Mouse (Mus musculus) intestine, embryonic 15.5 days (tissue): ENCODE measurements at regions not wholly inside any gene's neighbourhood (a gene's known extent, or its start where the extent isn't known, plus 50 kb on each side); places are given as distances from the start of the nearest gene placed in this dataset.

Experiments
- ATAC-seq: fragments of 200-750 bp; cut with Nextera tagmentation; 2 replicates; pipeline ENCODE4 v1.8.0; 2017; ENCODE audit warnings: moderate TSS enrichment, moderate library complexity
- H3K27ac ChIP-seq: fragments of 300-500 bp; sonication (generic); 2 replicates; pipeline ENCODE4 v1.5.1; 2015; ENCODE audit warnings: mild to moderate bottlenecking, inconsistent platforms
- H3K27me3 ChIP-seq: fragments of 300-500 bp; sonication (generic); replicated peaks from 2 replicates; pipeline ENCODE4 v1.6.1; 2015; ENCODE audit warnings: inconsistent platforms
- H3K36me3 ChIP-seq: fragments of 300-500 bp; sonication (generic); 2 replicates; pipeline ENCODE4 v1.6.1; 2015; ENCODE audit warnings: inconsistent platforms
- H3K4me1 ChIP-seq: fragments of 300-500 bp; sonication (generic); replicated peaks from 2 replicates; pipeline ENCODE4 v1.6.1; 2015; ENCODE audit warnings: inconsistent platforms
- H3K4me2 ChIP-seq: fragments of 300-500 bp; sonication (generic); replicated peaks from 2 replicates; pipeline ENCODE4 v1.6.1; 2015; ENCODE audit warnings: mild to moderate bottlenecking, inconsistent platforms
- H3K4me3 ChIP-seq: fragments of 300-500 bp; sonication (generic); replicated peaks from 2 replicates; pipeline ENCODE4 v1.5.1; 2015; ENCODE audit warnings: inconsistent platforms
- H3K9ac ChIP-seq: fragments of 300-500 bp; sonication (generic); 2 replicates; pipeline ENCODE4 v1.6.1; 2015; ENCODE audit warnings: inconsistent platforms
- H3K9me3 ChIP-seq: fragments of 300-500 bp; sonication (generic); 2 replicates; pipeline ENCODE4 v1.6.1; 2016; ENCODE audit warnings: inconsistent platforms
- WGBS: fragments of 180-500 bp; shearing (Covaris S2); methylation state at CpG from one replicate; pipeline ENCODE4 v1.1.7; 2015; 5-methylcytosine and 5-hydroxymethylcytosine counted together

- no peak overlapping the region for H3K27ac ChIP-seq
- H3K4me3 ChIP-seq, result no peak overlapping the region
- no peaks in the 10 kb centered on the region for H3K4me1 ChIP-seq
- no peak for ATAC-seq
- H3K27me3 ChIP-seq, result no peaks in the 10 kb centered on the region
- H3K9ac ChIP-seq, result no peak overlapping the region
- H3K36me3 ChIP-seq, result no peaks in the 10 kb centered on the region
- H3K9me3 ChIP-seq, result no peaks in the 10 kb centered on the region
- H3K4me2 ChIP-seq, result no peak overlapping the region
Observed at GRCm38 (mm10) chr1:92386752-92387151, 86.9 kb downstream of the Ndufa10 start.

DNA sequence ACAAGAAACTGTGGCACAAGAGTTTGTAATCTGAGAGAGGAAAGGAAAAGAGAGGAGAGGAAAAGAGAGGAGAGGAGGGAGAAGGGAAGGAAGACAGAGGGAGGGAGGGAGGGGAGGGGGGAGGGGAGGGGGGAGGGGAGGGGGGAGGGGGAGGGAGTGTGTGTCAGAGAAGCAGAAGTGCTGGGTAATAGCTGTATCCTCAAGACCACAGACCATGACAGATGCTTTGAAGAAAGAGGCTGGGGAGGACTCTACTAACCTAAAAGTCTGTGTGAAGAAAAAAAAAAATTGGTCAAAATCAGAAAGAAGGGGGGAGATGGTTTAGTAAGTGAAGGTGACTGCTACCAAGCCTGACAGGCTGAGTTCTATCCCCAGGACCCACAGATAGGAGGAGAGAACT lies 88.7 kb downstream of the Ndufa10 start:
- no peaks in the 10 kb centered on the region for H3K27me3 ChIP-seq
- ATAC-seq, result no peak
- no peaks in the 10 kb centered on the region for H3K36me3 ChIP-seq
- H3K4me1 ChIP-seq, result no peaks in the 10 kb centered on the region
- H3K9ac ChIP-seq, result no peak overlapping the region
- H3K9me3 ChIP-seq, result no peaks in the 10 kb centered on the region
- no peak overlapping the region for H3K4me3 ChIP-seq
- no peak overlapping the region for H3K27ac ChIP-seq
- H3K4me2 ChIP-seq, result no peak overlapping the region

DNA sequence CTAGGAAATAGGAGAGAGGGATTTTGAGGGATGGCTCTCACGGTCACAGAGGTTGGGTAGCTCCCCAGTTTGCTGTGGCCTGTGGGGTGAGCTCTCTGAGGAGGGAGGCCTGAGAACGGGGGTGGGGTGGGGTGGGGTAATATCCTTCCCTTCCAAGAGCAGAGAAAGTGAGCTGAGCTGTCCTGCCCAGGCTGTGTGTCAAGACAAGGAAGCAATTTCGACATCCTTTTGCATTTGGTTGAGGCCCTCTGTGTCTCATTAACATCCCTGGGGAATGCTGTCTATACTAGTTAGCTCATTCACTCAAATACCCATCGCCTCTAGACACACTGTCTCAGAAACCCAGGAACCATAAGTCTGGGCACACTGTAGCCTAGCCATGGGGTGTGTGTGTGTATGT lies 89.9 kb downstream of the Ndufa10 start:
- no peak overlapping the region for H3K9ac ChIP-seq

GRCm38 (mm10) chr1:92379510-92379886 lies 94.2 kb downstream of the Ndufa10 start:
- no peak for ATAC-seq
- H3K9ac ChIP-seq, result no peak overlapping the region
- no peak overlapping the region for H3K4me3 ChIP-seq
- H3K36me3 ChIP-seq, result no peaks in the 10 kb centered on the region
- WGBS, result 55% methylated on average over 3 of the region's 3 CpGs
- H3K4me1 ChIP-seq, result peaks cover 13% of the 10 kb centered on the region; the same call in 1 of the 2 replicates
- H3K27me3 ChIP-seq, result no peaks in the 10 kb centered on the region
- no peaks in the 10 kb centered on the region for H3K9me3 ChIP-seq
- H3K4me2 ChIP-seq, result no peak overlapping the region
- H3K27ac ChIP-seq, result peak overlapping the region; percentile 49

More for the DNA sequence above, 89.9 kb downstream of the Ndufa10 start:
- H3K4me1 ChIP-seq, result peaks cover 9% of the 10 kb centered on the region; the same call in 1 of the 2 replicates
- H3K27ac ChIP-seq, result no peak overlapping the region
- H3K4me2 ChIP-seq, result no peak overlapping the region
- H3K9me3 ChIP-seq, result no peaks in the 10 kb centered on the region
- H3K27me3 ChIP-seq, result no peaks in the 10 kb centered on the region
- no peak overlapping the region for H3K4me3 ChIP-seq
- H3K36me3 ChIP-seq, result no peaks in the 10 kb centered on the region
- 68% methylated on average over 4 of the region's 4 CpGs for WGBS
- no peak for ATAC-seq

GRCm38 (mm10) chr1:92378741-92379509 lies 94.7 kb downstream of the Ndufa10 start:
- no peaks in the 10 kb centered on the region for H3K9me3 ChIP-seq
- WGBS, result 52% methylated on average over 8 of the region's 8 CpGs
- peak; percentile 88 for ATAC-seq
- H3K27me3 ChIP-seq, result no peaks in the 10 kb centered on the region
- H3K4me2 ChIP-seq, result no peak overlapping the region
- no peak overlapping the region for H3K4me3 ChIP-seq
- no peaks in the 10 kb centered on the region for H3K36me3 ChIP-seq
- H3K27ac ChIP-seq, result peak overlapping the region; percentile 49
- H3K4me1 ChIP-seq, result peaks cover 13% of the 10 kb centered on the region; the same call in 1 of the 2 replicates
- no peak overlapping the region for H3K9ac ChIP-seq

DNA sequence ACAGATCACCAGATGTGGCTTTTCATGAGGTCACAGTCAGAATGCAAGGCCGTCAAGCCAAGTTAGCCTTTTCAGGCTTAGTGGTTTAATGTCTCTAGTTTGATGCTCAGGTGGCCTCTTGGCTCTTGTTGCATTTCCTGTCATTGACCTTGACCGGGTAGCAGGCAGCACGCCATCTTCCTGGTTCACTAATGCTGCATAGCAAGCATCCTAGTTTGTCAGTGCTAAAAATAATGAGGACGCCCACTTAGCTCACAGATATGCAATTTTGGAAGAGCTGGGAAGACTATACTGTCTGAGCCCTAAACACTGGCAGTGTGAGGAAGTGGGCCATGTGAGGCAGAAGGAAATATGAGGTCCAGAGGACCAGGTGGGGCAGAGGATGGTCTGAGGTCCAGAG lies 97.2 kb downstream of the Ndufa10 start:
- Histone ChIP-seq H3K27ac (no peak overlapping the region), H3K4me3 (no peak overlapping the region), H3K36me3 (no peaks in the 10 kb centered on the region), H3K9ac (no peak overlapping the region), H3K4me1 (peaks cover 13% of the 10 kb centered on the region; the same call in 1 of the 2 replicates), H3K27me3 (no peaks in the 10 kb centered on the region), H3K9me3 (no peaks in the 10 kb centered on the region), H3K4me2 (no peak overlapping the region)
- WGBS, result 65% methylated on average over 4 of the region's 4 CpGs
- no peak for ATAC-seq

DNA sequence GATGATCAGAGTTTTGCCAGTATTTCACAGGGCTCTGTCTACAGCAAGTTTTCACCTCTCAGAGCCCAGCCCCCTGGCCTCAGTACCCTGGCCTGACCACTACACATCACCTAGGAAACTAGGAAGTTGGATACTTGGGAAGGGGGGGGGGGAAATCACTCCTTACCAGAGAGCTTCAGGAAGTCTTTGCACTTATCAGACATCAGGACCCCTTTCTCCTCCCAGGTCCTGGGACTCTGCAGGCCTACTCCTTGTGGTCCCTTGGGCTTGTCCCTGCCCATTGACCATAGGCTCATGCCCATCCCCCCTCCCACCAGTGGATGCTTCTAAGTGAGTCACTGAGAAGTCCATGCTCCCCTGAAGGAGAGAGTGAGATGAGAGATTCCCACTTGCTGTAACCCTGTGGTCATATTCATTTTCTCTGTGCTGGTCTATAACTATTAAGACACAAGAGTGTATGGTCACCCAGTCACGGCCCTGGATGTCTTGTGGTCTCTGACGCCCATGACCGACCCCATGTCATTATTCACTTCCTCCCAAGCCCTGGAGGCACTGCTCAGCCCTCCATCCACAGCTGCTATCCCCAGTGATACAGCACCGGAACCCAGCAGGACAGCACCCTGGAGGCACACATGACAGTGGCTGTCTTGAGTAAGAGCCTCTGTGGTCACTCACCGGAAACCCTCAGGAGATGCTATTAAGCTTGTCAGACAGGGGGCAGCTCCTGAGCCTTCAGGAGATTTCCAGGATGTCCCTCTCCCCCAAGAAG lies 101.3 kb downstream of the Ndufa10 start:
- H3K9me3 ChIP-seq, result no peaks in the 10 kb centered on the region
- no peak overlapping the region for H3K9ac ChIP-seq
- H3K36me3 ChIP-seq, result no peaks in the 10 kb centered on the region
- H3K27ac ChIP-seq, result no peak overlapping the region
- H3K4me3 ChIP-seq, result no peak overlapping the region
- WGBS, result 80% methylated on average over 5 of the region's 5 CpGs
- no peak overlapping the region for H3K4me2 ChIP-seq
- peaks cover 4% of the 10 kb centered on the region; the same call in 1 of the 2 replicates for H3K4me1 ChIP-seq
- no peaks in the 10 kb centered on the region for H3K27me3 ChIP-seq
- ATAC-seq, result no peak

- Histone ChIP-seq H3K27ac (no peak overlapping the region), H3K4me3 (no peak overlapping the region), H3K36me3 (no peaks in the 10 kb centered on the region), H3K4me2 (peak overlapping the region; percentile 23; the same call in 1 of the 2 replicates), H3K9ac (no peak overlapping the region), H3K9me3 (no peaks in the 10 kb centered on the region), H3K27me3 (no peaks in the 10 kb centered on the region), H3K4me1 (peaks cover 4% of the 10 kb centered on the region; the same call in 1 of the 2 replicates)
- ATAC-seq, result peak; percentile 55; the same call in 1 of the 2 replicates
- WGBS, result 42% methylated on average over 11 of the region's 11 CpGs
Observed at GRCm38 (mm10) chr1:92371357-92371981, 102.2 kb downstream of the Ndufa10 start.

DNA sequence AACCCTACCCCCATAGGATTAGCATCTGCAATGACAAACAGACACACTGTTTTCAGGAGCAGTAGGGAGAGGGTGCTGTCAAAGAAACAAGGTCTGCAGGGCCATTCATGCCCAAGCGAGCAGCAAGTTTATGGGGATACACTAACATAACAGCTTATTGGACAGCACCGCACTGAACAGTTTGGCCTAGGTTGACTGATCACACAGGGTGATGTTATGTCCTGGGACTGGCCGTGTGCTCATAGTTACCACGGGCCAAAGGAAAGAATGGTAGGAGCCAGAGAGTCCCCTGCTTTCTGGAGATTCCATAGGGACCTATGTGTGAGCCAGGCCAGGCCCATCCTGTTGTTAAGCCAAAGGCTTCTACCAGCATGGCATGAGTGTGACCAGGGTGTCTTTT lies 102.8 kb downstream of the Ndufa10 start:
- Histone ChIP-seq H3K36me3 (no peaks in the 10 kb centered on the region), H3K9ac (no peak overlapping the region), H3K4me2 (no peak overlapping the region), H3K27ac (no peak overlapping the region), H3K27me3 (no peaks in the 10 kb centered on the region), H3K4me3 (no peak overlapping the region), H3K9me3 (no peaks in the 10 kb centered on the region), H3K4me1 (no peaks in the 10 kb centered on the region; the same call in 1 of the 2 replicates)
- WGBS, result 86% methylated on average over 4 of the region's 4 CpGs
- ATAC-seq, result no peak

- no peak overlapping the region for H3K9ac ChIP-seq
- no peaks in the 10 kb centered on the region; the same call in 1 of the 2 replicates for H3K4me1 ChIP-seq
- no peak overlapping the region for H3K4me3 ChIP-seq
- no peak for ATAC-seq
- H3K27ac ChIP-seq, result no peak overlapping the region
- H3K36me3 ChIP-seq, result no peaks in the 10 kb centered on the region
- 88% methylated on average over 5 of the region's 5 CpGs for WGBS
- H3K4me2 ChIP-seq, result no peak overlapping the region
- no peaks in the 10 kb centered on the region for H3K27me3 ChIP-seq
- H3K9me3 ChIP-seq, result no peaks in the 10 kb centered on the region
Observed at GRCm38 (mm10) chr1:92369972-92370371, 103.7 kb downstream of the Ndufa10 start.

GRCm38 (mm10) chr1:92366249-92366648 lies 107.4 kb downstream of the Ndufa10 start:
- ATAC-seq, result no peak
- H3K4me1 ChIP-seq, result no peaks in the 10 kb centered on the region; the same call in 1 of the 2 replicates
- no peak overlapping the region for H3K9ac ChIP-seq
- no peak overlapping the region for H3K4me3 ChIP-seq
- H3K9me3 ChIP-seq, result no peaks in the 10 kb centered on the region
- WGBS, result 71% methylated on average over 5 of the region's 5 CpGs
- no peaks in the 10 kb centered on the region for H3K36me3 ChIP-seq
- H3K4me2 ChIP-seq, result no peak overlapping the region
- no peak overlapping the region for H3K27ac ChIP-seq
- H3K27me3 ChIP-seq, result no peaks in the 10 kb centered on the region

- WGBS, result 85% methylated on average over 4 of the region's 4 CpGs
- no peak overlapping the region for H3K4me2 ChIP-seq
- H3K4me1 ChIP-seq, result no peaks in the 10 kb centered on the region
- H3K9ac ChIP-seq, result no peak overlapping the region
- no peak overlapping the region for H3K4me3 ChIP-seq
- H3K36me3 ChIP-seq, result no peaks in the 10 kb centered on the region
- no peaks in the 10 kb centered on the region for H3K9me3 ChIP-seq
- no peak overlapping the region for H3K27ac ChIP-seq
- H3K27me3 ChIP-seq, result no peaks in the 10 kb centered on the region
- no peak for ATAC-seq
Observed at GRCm38 (mm10) chr1:92365366-92366075, 108.1 kb downstream of the Ndufa10 start.
